Mouse (Mus musculus): ENCODE measurements around the gene Smad9. TPM values are rescaled to one million over a fixed set of nuclear protein-coding genes. Genes with fewer than 3 reads are reported as not detected.

Gene Smad9
- polyA plus RNA-seq, 1 experiment from 2014 or later: 0.63 TPM

- Histone ChIP-seq H3K4me1 (replicated peaks) (no peaks in the 10 kb centered on the region), H3K4me3 (no peak overlapping the region), H3K4me2 (no peak overlapping the region), H3K27ac (no peak overlapping the region), H3K9me3 (replicated peaks) (no peaks in the 10 kb centered on the region), H3K9ac (no peak overlapping the region), H3K36me3 (no peaks in the 10 kb centered on the region), H3K27me3 (peaks cover 9% of the 10 kb centered on the region; the same call in 1 of the 2 replicates)
- WGBS: 66% methylated on average over 6 of the region's 6 CpGs
- ATAC-seq (replicated peaks; ENCODE audit: insufficient number of reproducible peaks, insufficient read depth, low FRiP score, low read depth): no peak
These were observed 58.1 kb downstream of the Smad9 start for GRCm38 (mm10) chr3:54813418-54813988.

- Histone ChIP-seq H3K27me3 (peaks cover 5% of the 10 kb centered on the region; the same call in 1 of the 2 replicates), H3K9ac (no peak overlapping the region), H3K27ac (no peak overlapping the region), H3K4me2 (no peak overlapping the region), H3K36me3 (no peaks in the 10 kb centered on the region), H3K9me3 (replicated peaks) (no peaks in the 10 kb centered on the region), H3K4me3 (no peak overlapping the region), H3K4me1 (replicated peaks) (no peaks in the 10 kb centered on the region)
- ATAC-seq (replicated peaks; ENCODE audit: insufficient number of reproducible peaks, insufficient read depth, low FRiP score, low read depth): no peak
- 64% methylated on average over 6 of the region's 6 CpGs for WGBS
These were observed 59.2 kb downstream of the Smad9 start for GRCm38 (mm10) chr3:54814622-54815021.

- 20% methylated on average over 3 of the region's 3 CpGs for WGBS
- Histone ChIP-seq H3K4me2 (no peak overlapping the region), H3K27ac (no peak overlapping the region), H3K36me3 (no peaks in the 10 kb centered on the region), H3K9me3 (replicated peaks) (no peaks in the 10 kb centered on the region), H3K27me3 (peaks cover 5% of the 10 kb centered on the region; the same call in 1 of the 2 replicates), H3K4me1 (replicated peaks) (no peaks in the 10 kb centered on the region), H3K9ac (no peak overlapping the region), H3K4me3 (no peak overlapping the region)
- no peak for ATAC-seq (replicated peaks; ENCODE audit: insufficient number of reproducible peaks, insufficient read depth, low FRiP score, low read depth)
These were observed 59.9 kb downstream of the Smad9 start for GRCm38 (mm10) chr3:54815292-54815691.

GRCm38 (mm10) chr3:54822526-54822925, 67.1 kb downstream of the Smad9 start:
- H3K4me2 ChIP-seq: no peak overlapping the region
- no peaks in the 10 kb centered on the region for H3K27me3 ChIP-seq
- H3K27ac ChIP-seq: no peak overlapping the region
- no peak overlapping the region for H3K4me3 ChIP-seq
- H3K9ac ChIP-seq: no peak overlapping the region
- no peaks in the 10 kb centered on the region for H3K4me1 ChIP-seq (replicated peaks)
- ATAC-seq (replicated peaks; ENCODE audit: insufficient number of reproducible peaks, insufficient read depth, low FRiP score, low read depth): no peak
- no peaks in the 10 kb centered on the region for H3K36me3 ChIP-seq
- WGBS: 68% methylated on average over 5 of the region's 5 CpGs
- no peaks in the 10 kb centered on the region for H3K9me3 ChIP-seq (replicated peaks)

- ATAC-seq (replicated peaks; ENCODE audit: insufficient number of reproducible peaks, insufficient read depth, low FRiP score, low read depth): no peak
- no peak overlapping the region for H3K9ac ChIP-seq
- H3K9me3 ChIP-seq (replicated peaks): no peaks in the 10 kb centered on the region
- H3K27ac ChIP-seq: no peak overlapping the region
- no peak overlapping the region for H3K4me2 ChIP-seq
- H3K4me1 ChIP-seq (replicated peaks): no peaks in the 10 kb centered on the region
- H3K27me3 ChIP-seq: no peaks in the 10 kb centered on the region
- H3K36me3 ChIP-seq: no peaks in the 10 kb centered on the region
- WGBS: 78% methylated on average over 3 of the region's 3 CpGs
- H3K4me3 ChIP-seq: no peak overlapping the region
These were observed 77.1 kb downstream of the Smad9 start for GRCm38 (mm10) chr3:54832491-54832890.

- Histone ChIP-seq H3K4me2 (no peak overlapping the region), H3K27ac (no peak overlapping the region), H3K4me1 (replicated peaks) (no peaks in the 10 kb centered on the region), H3K27me3 (no peaks in the 10 kb centered on the region), H3K4me3 (no peak overlapping the region), H3K9me3 (replicated peaks) (no peaks in the 10 kb centered on the region), H3K36me3 (no peaks in the 10 kb centered on the region), H3K9ac (no peak overlapping the region)
- ATAC-seq (replicated peaks; ENCODE audit: insufficient number of reproducible peaks, insufficient read depth, low FRiP score, low read depth): no peak
- WGBS: 60% methylated on average over 2 of the region's 2 CpGs
These were observed 80.0 kb downstream of the Smad9 start for GRCm38 (mm10) chr3:54835421-54835820.

Other genes with a start within 250 kb of the Smad9 start
- 58.3 and 60.7 TPM in 2 replicates for gene Supt20, start 62.8 kb upstream of the Smad9 start, polyA plus RNA-seq (2015; fragmentation: Nextera tagmentation; extraction: Ambion mirVana)
- 0.26 TPM in 1 of 2 replicates, not detected in the other for gene Gm21958, start 41.2 kb upstream of the Smad9 start, polyA plus RNA-seq (2015; fragmentation: Nextera tagmentation; extraction: Ambion mirVana)
- gene Exosc8, start 20.2 kb upstream of the Smad9 start, polyA plus RNA-seq (2015; fragmentation: Nextera tagmentation; extraction: Ambion mirVana): 61.5 and 73.6 TPM in 2 replicates
- gene Alg5, start 20.0 kb upstream of the Smad9 start, polyA plus RNA-seq (2015; fragmentation: Nextera tagmentation; extraction: Ambion mirVana): 32.9 and 34.5 TPM in 2 replicates
- 25.0 and 28.0 TPM in 2 replicates for gene Rfxap, start 52.2 kb downstream of the Smad9 start, polyA plus RNA-seq (2015; fragmentation: Nextera tagmentation; extraction: Ambion mirVana)
- gene Sertm1, start 160.3 kb downstream of the Smad9 start, polyA plus RNA-seq (2015; fragmentation: Nextera tagmentation; extraction: Ambion mirVana): 0.10 TPM in 2 replicates